Mouse (Mus musculus) heart, adult 2 months (tissue): ENCODE measurements around the gene Gjb5.

ENCODE experiments used
- CTCF ChIP-seq: fragments of 200-600 bp; IDR thresholded peaks from 2 replicates; pipeline ENCODE4 v1.8.1; 2022; ENCODE audit warnings: antibody characterized with exemption, mild to moderate bottlenecking, moderate library complexity
- POLR2A ChIP-seq: fragments of 200-500 bp; IDR thresholded peaks from 2 replicates; pipeline ENCODE4 v1.6.1; 2011; ENCODE audit warnings: mild to moderate bottlenecking, low read depth, low read length, control low read depth; ENCODE audit not compliant: insufficient read depth

DNA sequence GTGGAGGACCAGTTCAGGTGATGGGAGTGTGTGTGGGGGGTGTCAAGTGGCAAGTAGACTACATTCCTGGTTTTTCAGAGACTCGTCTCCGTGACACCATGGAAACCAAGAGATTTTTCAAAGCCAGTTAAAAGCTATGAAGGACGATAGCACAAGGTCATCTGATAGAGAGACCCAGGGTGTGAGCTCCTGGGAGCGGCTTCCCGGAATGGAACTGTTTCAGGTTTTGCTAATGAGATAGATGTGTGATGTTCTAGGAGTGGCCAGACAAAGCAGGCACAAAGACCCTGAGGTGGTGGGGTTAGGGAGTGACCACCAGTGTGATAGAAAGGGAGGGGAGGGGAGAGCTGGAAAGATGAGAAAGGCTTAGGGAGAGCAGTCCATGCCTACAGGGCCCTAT is 13.0 kb downstream of the Gjb5 start:
- TF ChIP-seq POLR2A (no peak), CTCF (no peak)
